Mouse (Mus musculus) heart, adult 2 months (tissue): ENCODE data around the gene Tymp. TPM values are rescaled to one million over a fixed set of nuclear protein-coding genes. Genes with fewer than 3 reads are reported as not detected.

ENCODE experiments used
- DNase-seq, 2 experiments: peaks; one replicate each; pipeline ENCODE4 v3.0.0; 2021
- H3K27ac ChIP-seq: fragments of 200-600 bp; 2 replicates; pipeline ENCODE4 v1.8.1; 2022
- H3K27me3 ChIP-seq: fragments of 200-500 bp; 2 replicates; pipeline ENCODE4 v1.6.1; 2012; ENCODE audit warnings: mild to moderate bottlenecking, low read length, inconsistent platforms, mixed read lengths; ENCODE audit not compliant: control insufficient read depth, insufficient read depth
- H3K36me3 ChIP-seq: fragments of 200-500 bp; 2 replicates; pipeline ENCODE4 v1.6.1; 2012; ENCODE audit warnings: low read length, inconsistent platforms; ENCODE audit not compliant: control insufficient read depth, insufficient read depth
- H3K4me1 ChIP-seq: fragments of 200-500 bp; 2 replicates; pipeline ENCODE4 v1.6.1; 2011; ENCODE audit warnings: low read length; ENCODE audit not compliant: control insufficient read depth, insufficient read depth
- H3K4me3 ChIP-seq: fragments of 200-600 bp; 2 replicates; pipeline ENCODE4 v1.8.1; 2022
- H3K79me2 ChIP-seq: fragments of 200-500 bp; replicated peaks from 2 replicates; pipeline ENCODE4 v1.6.1; 2012; ENCODE audit warnings: mild to moderate bottlenecking, inconsistent platforms, low read length, moderate library complexity, mixed read lengths; ENCODE audit not compliant: control insufficient read depth, insufficient read depth
- H3K9ac ChIP-seq: fragments of 200-500 bp; 2 replicates; pipeline ENCODE4 v1.6.1; 2012; ENCODE audit warnings: low read depth, mild to moderate bottlenecking, control low read depth, inconsistent platforms, low read length, mixed read lengths
- CTCF ChIP-seq: fragments of 200-600 bp; IDR thresholded peaks from 2 replicates; pipeline ENCODE4 v1.8.1; 2022; ENCODE audit warnings: antibody characterized with exemption, mild to moderate bottlenecking, moderate library complexity
- EP300 ChIP-seq: fragments of 200-500 bp; IDR thresholded peaks from 2 replicates; pipeline ENCODE4 v1.6.1; 2011; ENCODE audit warnings: low read depth, low read length, control low read depth; ENCODE audit not compliant: insufficient read depth
- POLR2A ChIP-seq: fragments of 200-500 bp; IDR thresholded peaks from 2 replicates; pipeline ENCODE4 v1.6.1; 2011; ENCODE audit warnings: mild to moderate bottlenecking, low read depth, low read length, control low read depth; ENCODE audit not compliant: insufficient read depth
- WGBS: fragments of 180-500 bp; shearing (Covaris S2); methylation state at CpG from one replicate; pipeline ENCODE4 v1.1.7; 2018; 5-methylcytosine and 5-hydroxymethylcytosine counted together
- intact Hi-C: fragments of 180-260 bp; cut with DNase I; formaldehyde crosslinking; loops from one replicate; pipeline ENCODE4 v1.15.1; 2025
- polyA plus RNA-seq: library from polyadenylated mRNA; depleted of rRNA; stranded (reverse); fragments of >200 nt; gene quantifications from 2 replicates; pipeline ENCODE4 v1.2.3, GENCODE M21; 2012
- total RNA-seq, 2 experiments: library from RNA; stranded (reverse); gene quantifications; 2 replicates each; pipeline ENCODE4 v1.2.3; 2021

Tymp gene
- total and polyA plus RNA-seq, 3 experiments = 0.18 to 1.8 (median 0.47) TPM

DNA sequence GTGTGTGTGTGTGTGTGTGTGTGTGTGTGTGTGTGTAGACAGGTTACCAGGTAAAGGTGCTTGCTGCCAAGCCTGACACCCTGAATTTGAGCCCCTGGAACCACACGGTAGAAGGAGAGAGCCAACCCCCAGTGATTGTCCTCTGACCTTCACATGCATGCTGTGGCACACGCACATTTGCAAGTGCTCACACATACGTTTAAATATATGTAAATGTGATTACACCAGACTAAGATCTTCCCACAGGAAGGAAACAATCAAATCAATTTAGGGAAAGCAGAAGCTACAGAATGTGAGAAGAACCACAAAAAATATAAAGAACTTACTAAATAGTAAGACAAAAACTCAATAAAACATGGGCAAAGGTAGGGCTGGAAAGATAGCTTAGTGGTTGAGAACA lies 36.7 kb downstream of the Tymp start:
- Histone ChIP-seq H3K4me1 (no peaks in the 10 kb centered on the region), H3K27ac (no peak overlapping the region), H3K36me3 (no peaks in the 10 kb centered on the region), H3K4me3 (no peak overlapping the region), H3K79me2 (no peaks in the 10 kb centered on the region), H3K9ac (no peak overlapping the region), H3K27me3 (no peaks in the 10 kb centered on the region)
- WGBS = 71% methylated on average over 3 of the region's 3 CpGs
- TF ChIP-seq EP300 (no peak), CTCF (no peak), POLR2A (no peak)
- intact Hi-C loops = loop anchor here (5.0 kb wide), 1 partner anchor 192 kb away; no protein-coding TSS in a partner anchor
- no peak for DNase-seq

- H3K9ac ChIP-seq = no peak overlapping the region
- 87% methylated on average over 2 of the region's 2 CpGs for WGBS
- H3K36me3 ChIP-seq = no peaks in the 10 kb centered on the region
- TF ChIP-seq EP300 (no peak), CTCF (no peak)
- no peak overlapping the region for H3K4me3 ChIP-seq
- H3K79me2 ChIP-seq = no peaks in the 10 kb centered on the region
- no peak overlapping the region for H3K27ac ChIP-seq
- DNase-seq = no peak
- no peaks in the 10 kb centered on the region for H3K4me1 ChIP-seq
- no peaks in the 10 kb centered on the region for H3K27me3 ChIP-seq
- intact Hi-C loops = loop anchor here (5.0 kb wide), 1 partner anchor 193 kb away; no protein-coding TSS in a partner anchor
These were observed 37.1 kb downstream of the Tymp start for GRCm38 (mm10) chr15:89339696-89340095.

DNA sequence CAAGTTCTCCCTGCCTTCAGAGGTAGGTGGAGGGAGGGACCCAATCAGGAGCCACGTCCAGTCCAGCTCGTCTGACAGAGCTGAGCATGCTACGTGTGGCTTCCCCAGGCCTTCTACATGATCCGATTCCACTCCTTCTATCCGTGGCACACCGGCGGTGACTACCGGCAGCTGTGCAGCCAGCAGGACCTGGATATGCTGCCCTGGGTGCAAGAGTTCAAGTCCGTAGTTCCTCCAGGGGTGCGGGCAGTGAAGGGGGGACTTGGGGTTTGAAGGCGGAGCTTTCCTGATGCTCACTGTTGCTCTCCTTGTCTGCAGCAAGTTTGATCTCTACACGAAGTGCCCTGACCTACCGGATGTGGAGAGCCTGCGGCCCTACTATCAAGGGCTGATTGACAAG lies 40.4 kb downstream of the Tymp start:
- no peaks in the 10 kb centered on the region for H3K79me2 ChIP-seq
- no peak overlapping the region for H3K27ac ChIP-seq
- no peak for DNase-seq
- TF ChIP-seq EP300 = no peak
- TF ChIP-seq POLR2A = no peak
- H3K4me1 ChIP-seq = no peaks in the 10 kb centered on the region
- no peak overlapping the region for H3K4me3 ChIP-seq
- no peak overlapping the region for H3K9ac ChIP-seq
- 84% methylated on average over 14 of the region's 14 CpGs for WGBS
- no peaks in the 10 kb centered on the region for H3K27me3 ChIP-seq
- intact Hi-C loops = no loop called here
- no peaks in the 10 kb centered on the region for H3K36me3 ChIP-seq

- no peak overlapping the region for H3K9ac ChIP-seq
- H3K79me2 ChIP-seq = no peaks in the 10 kb centered on the region
- DNase-seq = no peak
- no peaks in the 10 kb centered on the region for H3K4me1 ChIP-seq
- intact Hi-C loops = no loop called here
- TF ChIP-seq EP300 (no peak), POLR2A (no peak), CTCF (no peak)
- H3K36me3 ChIP-seq = no peaks in the 10 kb centered on the region
- 76% methylated on average over 17 of the region's 17 CpGs for WGBS
- no peak overlapping the region for H3K27ac ChIP-seq
- H3K4me3 ChIP-seq = no peak overlapping the region
- no peaks in the 10 kb centered on the region for H3K27me3 ChIP-seq
These were observed 41.9 kb downstream of the Tymp start for GRCm38 (mm10) chr15:89334774-89335537.

- H3K27me3 ChIP-seq = no peaks in the 10 kb centered on the region
- WGBS = 80% methylated on average over 7 of the region's 7 CpGs
- no peaks in the 10 kb centered on the region for H3K36me3 ChIP-seq
- no peak within 1 kb of the TSS for H3K4me3 ChIP-seq
- intact Hi-C loops = no loop called here
- no peaks in the 10 kb centered on the region for H3K4me1 ChIP-seq
- DNase-seq = no peak
- H3K9ac ChIP-seq = no peak within 1 kb of the TSS
- TF ChIP-seq POLR2A (no peak), CTCF (no peak), EP300 (no peak)
- H3K27ac ChIP-seq = no peak within 1 kb of the TSS
- no peaks in the 10 kb centered on the region for H3K79me2 ChIP-seq
These were observed 42.6 kb downstream of the Tymp start, which contains the start of gene Miox for GRCm38 (mm10) chr15:89334271-89334670. TSS of gene Miox (plus strand) at chr15:89334398.

DNA sequence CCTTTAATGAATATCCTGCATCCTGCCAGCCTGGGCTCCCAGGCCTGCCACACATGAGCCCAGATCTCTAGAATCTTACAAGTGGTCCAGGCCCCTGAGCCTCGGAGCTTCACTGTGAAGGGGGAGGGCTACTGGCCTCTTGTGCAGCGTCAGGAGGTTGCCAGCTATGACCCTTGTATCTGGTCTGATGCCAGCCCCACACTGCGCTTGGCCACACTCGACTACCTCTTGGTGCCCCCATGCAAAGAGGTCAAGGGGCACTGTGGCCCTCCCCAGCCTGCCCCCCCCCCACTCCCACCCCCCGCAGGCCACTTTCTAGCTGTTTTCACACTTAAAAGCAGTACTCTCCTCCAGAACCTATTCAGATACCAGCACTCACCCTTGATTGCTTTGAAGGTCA lies 50.4 kb downstream of the Tymp start:
- no peaks in the 10 kb centered on the region for H3K79me2 ChIP-seq
- peaks cover 3% of the 10 kb centered on the region; the same call in 1 of the 2 replicates for H3K27me3 ChIP-seq
- no peaks in the 10 kb centered on the region for H3K4me1 ChIP-seq
- no peaks in the 10 kb centered on the region for H3K36me3 ChIP-seq
- TF ChIP-seq CTCF (no peak), POLR2A (no peak), EP300 (no peak)
- 56% methylated on average over 5 of the region's 5 CpGs for WGBS
- H3K4me3 ChIP-seq = no peak overlapping the region
- no peak overlapping the region for H3K27ac ChIP-seq
- H3K9ac ChIP-seq = no peak overlapping the region
- DNase-seq = no peak
- intact Hi-C loops = no loop called here
